Mouse (Mus musculus) midbrain, postnatal 0 days (tissue): ENCODE data around the gene Tmem259. TPM values are rescaled to one million over a fixed set of nuclear protein-coding genes. Genes with fewer than 3 reads are reported as not detected.

Experiments used
- ATAC-seq: fragments of 200-750 bp; cut with Nextera tagmentation; 2 replicates; pipeline ENCODE4 v1.8.0; 2017; ENCODE audit warnings: moderate number of reproducible peaks, mild to moderate bottlenecking, moderate TSS enrichment, moderate library complexity; ENCODE audit not compliant: low FRiP score
- DNase-seq: peaks from one replicate; pipeline ENCODE4 v3.0.0-alpha.2; 2015; ENCODE audit warnings: low spot score
- H3K27ac ChIP-seq: fragments of 300-500 bp; sonication (generic); 2 replicates; pipeline ENCODE4 v1.5.1; 2014; ENCODE audit warnings: low read depth, mild to moderate bottlenecking, low read length, mixed read lengths
- H3K27me3 ChIP-seq: fragments of 300-500 bp; sonication (generic); 2 replicates; pipeline ENCODE4 v1.6.1; 2014; ENCODE audit warnings: low read length, control low read depth, mixed read lengths; ENCODE audit not compliant: insufficient read depth
- H3K36me3 ChIP-seq: fragments of 300-500 bp; sonication (generic); 2 replicates; pipeline ENCODE4 v1.6.1; 2014; ENCODE audit warnings: low read length, control low read depth, mixed read lengths; ENCODE audit not compliant: insufficient read depth
- H3K4me1 ChIP-seq: fragments of 300-500 bp; sonication (generic); 2 replicates; pipeline ENCODE4 v1.6.1; 2014; ENCODE audit warnings: mild to moderate bottlenecking, control low read depth, antibody characterized with exemption, low read length, mixed read lengths; ENCODE audit not compliant: insufficient read depth
- H3K4me2 ChIP-seq: fragments of 300-500 bp; sonication (generic); 2 replicates; pipeline ENCODE4 v1.6.1; 2014; ENCODE audit warnings: low read depth, mild to moderate bottlenecking, low read length, mixed read lengths; ENCODE audit not compliant: poor library complexity, severe bottlenecking
- H3K4me3 ChIP-seq: fragments of 300-500 bp; sonication (generic); 2 replicates; pipeline ENCODE4 v1.5.1; 2014; ENCODE audit warnings: low read depth, mild to moderate bottlenecking, low read length, moderate library complexity
- H3K9ac ChIP-seq: fragments of 300-500 bp; sonication (generic); replicated peaks from 2 replicates; pipeline ENCODE4 v1.6.1; 2014; ENCODE audit warnings: mild to moderate bottlenecking, low read length, moderate library complexity, mixed read lengths; ENCODE audit not compliant: poor library complexity, severe bottlenecking
- H3K9me3 ChIP-seq: fragments of 300-500 bp; sonication (generic); 2 replicates; pipeline ENCODE4 v1.6.1; 2016; ENCODE audit warnings: low read length, control low read depth
- CTCF ChIP-seq: IDR thresholded peaks from 2 replicates; pipeline ENCODE4 v1.5.1; 2016; ENCODE audit warnings: antibody characterized with exemption, mild to moderate bottlenecking
- WGBS: fragments of 180-500 bp; shearing (Covaris S2); extraction: QIAGEN DNeasy Blood & Tissue Kit; methylation state at CpG from one replicate; pipeline ENCODE4 v1.1.7; 2014; 5-methylcytosine and 5-hydroxymethylcytosine counted together
- polyA plus RNA-seq: library from polyadenylated mRNA; unstranded; fragments of >200 nt; fragmentation: Nextera tagmentation; extraction: Ambion mirVana; gene quantifications from 2 replicates; pipeline ENCODE4 v1.2.1, GENCODE M21; 2015
- total RNA-seq: library from RNA; depleted of rRNA; stranded (reverse); fragments of >200 nt; gene quantifications from 2 replicates; pipeline ENCODE4 v1.2.3, GENCODE M21; 2014

The Tmem259 gene
- total and polyA plus RNA-seq, 2 experiments from 2014 or later: 29.3 to 172 TPM

GRCm38 (mm10) chr10:80022806-80023205 lies 38.7 kb upstream of the Tmem259 start:
- Histone ChIP-seq H3K36me3 (no peaks in the 10 kb centered on the region), H3K4me1 (no peaks in the 10 kb centered on the region), H3K27me3 (peaks cover 6% of the 10 kb centered on the region), H3K27ac (no peak overlapping the region), H3K4me3 (no peak overlapping the region), H3K9ac (no peak overlapping the region), H3K4me2 (no peak overlapping the region), H3K9me3 (no peaks in the 10 kb centered on the region)
- ATAC-seq (no peak), DNase-seq (no peak)
- WGBS: 95% methylated on average over 8 of the region's 8 CpGs
- TF ChIP-seq CTCF: no peak

GRCm38 (mm10) chr10:80022164-80022563 lies 38.0 kb upstream of the Tmem259 start:
- Histone ChIP-seq H3K4me2 (no peak overlapping the region), H3K27ac (no peak overlapping the region), H3K36me3 (no peaks in the 10 kb centered on the region), H3K4me1 (no peaks in the 10 kb centered on the region), H3K9me3 (no peaks in the 10 kb centered on the region), H3K9ac (no peak overlapping the region), H3K27me3 (peaks cover 6% of the 10 kb centered on the region), H3K4me3 (no peak overlapping the region)
- no peak for DNase-seq
- 85% methylated on average over 12 of the region's 12 CpGs for WGBS
- ATAC-seq: no peak
- no peak for TF ChIP-seq CTCF

- Histone ChIP-seq H3K9me3 (no peaks in the 10 kb centered on the region), H3K27me3 (peaks cover 6% of the 10 kb centered on the region), H3K4me1 (no peaks in the 10 kb centered on the region), H3K9ac (no peak overlapping the region), H3K27ac (no peak overlapping the region), H3K36me3 (no peaks in the 10 kb centered on the region), H3K4me2 (no peak overlapping the region), H3K4me3 (no peak overlapping the region)
- ATAC-seq: peak; percentile 17; the same call in 1 of the 2 replicates
- 93% methylated on average over 13 of the region's 13 CpGs for WGBS
- TF ChIP-seq CTCF: no peak
- DNase-seq: no peak
Observed at GRCm38 (mm10) chr10:80021320-80021641, 37.2 kb upstream of the Tmem259 start.

- DNase-seq: no peak
- Histone ChIP-seq H3K27ac (no peak overlapping the region), H3K9ac (no peak overlapping the region), H3K4me2 (no peak overlapping the region), H3K4me1 (no peaks in the 10 kb centered on the region), H3K36me3 (no peaks in the 10 kb centered on the region), H3K9me3 (no peaks in the 10 kb centered on the region), H3K27me3 (peaks cover 6% of the 10 kb centered on the region), H3K4me3 (no peak overlapping the region)
- 83% methylated on average over 18 of the region's 18 CpGs for WGBS
- no peak for TF ChIP-seq CTCF
- no peak for ATAC-seq
Observed at GRCm38 (mm10) chr10:80020603-80021319, 36.6 kb upstream of the Tmem259 start.

- ATAC-seq: no peak
- Histone ChIP-seq H3K9ac (no peak overlapping the region), H3K4me3 (no peak overlapping the region), H3K4me1 (no peaks in the 10 kb centered on the region), H3K36me3 (no peaks in the 10 kb centered on the region), H3K9me3 (no peaks in the 10 kb centered on the region), H3K27ac (no peak overlapping the region), H3K4me2 (no peak overlapping the region), H3K27me3 (peaks cover 6% of the 10 kb centered on the region)
- no peak for DNase-seq
- no peak for TF ChIP-seq CTCF
- WGBS: 29% methylated on average over 11 of the region's 11 CpGs
Observed at GRCm38 (mm10) chr10:80020191-80020590, 36.1 kb upstream of the Tmem259 start.

- Histone ChIP-seq H3K9ac (no peak overlapping the region), H3K36me3 (no peaks in the 10 kb centered on the region), H3K4me2 (no peak overlapping the region), H3K4me1 (no peaks in the 10 kb centered on the region), H3K9me3 (no peaks in the 10 kb centered on the region), H3K4me3 (no peak overlapping the region), H3K27me3 (peaks cover 10% of the 10 kb centered on the region), H3K27ac (no peak overlapping the region)
- 9% methylated on average over 20 of the region's 20 CpGs for WGBS
- ATAC-seq (no peak), DNase-seq (no peak)
- TF ChIP-seq CTCF: no peak
Observed at GRCm38 (mm10) chr10:80019471-80020131, 35.5 kb upstream of the Tmem259 start.
